Mouse (Mus musculus): ENCODE data around the gene Fpgs.

The Fpgs gene

DNA sequence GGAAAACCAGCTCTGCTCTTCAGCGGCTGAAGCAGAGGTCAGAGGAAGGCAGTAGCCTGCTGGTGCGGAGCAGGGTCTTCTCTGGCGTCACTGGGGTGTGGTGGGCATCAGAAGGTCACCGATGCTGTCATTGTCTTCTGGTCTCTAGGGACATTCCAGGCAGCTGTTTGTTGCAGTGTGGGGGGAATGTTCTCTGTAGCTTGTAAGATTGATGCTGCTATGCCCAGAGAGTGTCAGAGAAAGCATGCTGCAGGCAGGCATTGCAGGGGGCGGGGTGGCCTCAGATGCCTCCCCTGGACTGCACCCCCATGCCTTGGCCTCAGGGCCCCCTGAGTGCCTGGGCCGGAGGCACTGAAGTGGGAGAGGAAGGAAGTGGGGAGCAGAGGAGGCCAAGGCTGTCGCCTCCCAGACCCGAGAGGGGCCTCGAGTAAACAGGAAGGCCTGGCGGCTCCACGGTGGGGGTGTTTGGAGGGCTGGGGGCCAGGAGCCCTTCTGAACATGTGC, 66.1 kb downstream of the Fpgs start:
- DNase-seq (ENCODE audit: low spot score): peak; percentile 64

DNA sequence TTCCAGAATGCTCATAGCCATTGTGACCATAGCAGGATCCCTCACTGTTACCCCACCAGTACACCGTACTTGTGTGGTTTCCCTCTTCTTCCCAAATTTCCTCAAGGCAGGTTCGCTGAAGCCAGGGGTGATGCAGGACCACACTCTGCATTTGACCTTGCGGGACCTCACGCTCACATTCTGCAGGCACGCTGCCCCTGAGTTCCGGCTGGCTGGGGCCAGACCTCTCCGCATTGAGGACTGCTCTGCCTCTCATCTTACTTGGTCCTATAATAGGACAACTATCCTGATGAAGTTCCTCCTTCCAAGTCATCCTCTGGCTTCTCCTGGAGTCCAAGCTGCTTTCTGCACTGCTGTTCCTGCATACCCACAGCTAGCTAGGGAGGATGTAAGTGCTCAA, 67.3 kb downstream of the Fpgs start:
- no peak for DNase-seq (ENCODE audit: low spot score)

DNA sequence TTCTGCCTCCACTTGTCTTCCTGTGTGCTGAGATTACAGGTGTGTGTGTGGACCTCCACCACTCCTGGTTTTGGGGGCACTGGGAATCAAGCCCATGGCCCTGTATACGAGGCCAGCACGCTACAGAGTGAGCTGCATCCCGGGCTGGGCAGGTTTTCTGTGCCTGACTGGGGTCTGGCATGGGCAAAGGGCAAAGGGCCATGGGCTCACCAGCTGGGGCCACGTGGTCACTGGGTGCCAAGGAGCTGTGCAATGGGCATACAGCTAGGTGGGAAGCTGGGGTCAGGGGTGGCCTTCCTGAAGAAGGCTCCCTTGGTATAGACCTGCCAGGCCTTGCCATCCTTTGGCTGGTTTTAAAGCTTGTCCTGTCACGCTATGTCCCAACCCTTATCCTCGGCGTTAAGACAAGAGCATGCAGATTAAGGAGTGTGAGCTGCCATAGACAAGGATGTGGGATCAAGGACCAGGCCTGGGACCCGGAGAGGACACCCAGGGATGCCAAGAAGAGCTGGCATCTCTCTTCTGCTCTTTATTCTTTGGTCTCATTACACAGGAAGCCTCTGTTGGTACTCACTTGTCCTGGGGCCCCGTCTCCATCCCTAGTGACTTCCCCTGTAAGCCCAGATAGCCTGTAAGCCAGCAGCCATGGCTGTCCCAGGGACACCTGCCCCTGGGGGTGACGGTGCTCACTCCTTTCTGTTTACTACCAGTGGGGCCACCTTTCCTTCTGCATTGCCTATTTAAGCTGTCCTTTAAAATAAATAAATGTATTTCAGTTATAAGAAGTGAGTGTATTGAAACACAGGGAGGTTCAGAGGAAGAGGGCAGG, 69.5 kb downstream of the Fpgs start:
- DNase-seq (ENCODE audit: low spot score): no peak

DNA sequence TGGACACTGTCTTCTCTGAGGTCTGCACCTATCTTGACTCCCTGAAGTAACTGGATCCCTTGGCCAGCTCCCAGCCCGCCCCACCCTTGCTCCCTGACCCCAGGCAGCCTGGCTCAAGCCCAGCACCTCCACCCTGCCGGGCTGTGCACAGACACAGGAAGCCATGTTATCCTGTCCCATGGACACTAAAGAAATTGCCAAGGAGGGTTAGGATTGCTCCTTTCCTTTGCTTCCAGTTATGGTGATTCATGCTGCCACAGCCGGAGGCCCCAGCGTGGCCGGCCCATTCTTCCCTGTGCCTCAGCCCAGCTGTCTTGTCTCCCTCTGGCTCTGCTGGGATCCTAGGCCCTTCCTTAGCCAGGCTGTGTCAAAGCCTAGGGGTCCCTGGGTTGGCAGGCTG, 70.3 kb downstream of the Fpgs start:
- no peak for DNase-seq (ENCODE audit: low spot score)

Data from T-cell, adult 2 months (primary cell).